Mouse (Mus musculus): ENCODE measurements around the gene 1190005I06Rik.

Gene 1190005I06Rik

GRCm38 (mm10) chr8:120667561-120668373, 20.3 kb upstream of the 1190005I06Rik start, which contains the start of the genes Gm27021 and Cox4i1:
Gm27021 (minus strand) TSS chr8:120668079.
Cox4i1 (plus strand) TSS chr8:120668222.
- peak; percentile 94 to 97 for DNase-seq (ENCODE audit: inconsistent age in 2 of 2, low spot score in 1 of 2)

- DNase-seq (ENCODE audit: inconsistent age in 2 of 2, low spot score in 1 of 2): no peak
Measured at GRCm38 (mm10) chr8:120666807-120667470, 19.5 kb upstream of the 1190005I06Rik start.

GRCm38 (mm10) chr8:120665726-120666455, 18.5 kb upstream of the 1190005I06Rik start:
- peak; percentile 61 to 66 for DNase-seq (ENCODE audit: inconsistent age in 2 of 2, low spot score in 1 of 2)

GRCm38 (mm10) chr8:120664566-120664965, 17.1 kb upstream of the 1190005I06Rik start:
- no peak for DNase-seq (ENCODE audit: inconsistent age in 2 of 2, low spot score in 1 of 2)

GRCm38 (mm10) chr8:120657415-120657814, 10.0 kb upstream of the 1190005I06Rik start:
- DNase-seq (ENCODE audit: inconsistent age in 2 of 2, low spot score in 1 of 2): no peak

- no peak for DNase-seq (ENCODE audit: inconsistent age in 2 of 2, low spot score in 1 of 2)
Measured at GRCm38 (mm10) chr8:120656322-120657052, 9.1 kb upstream of the 1190005I06Rik start.

GRCm38 (mm10) chr8:120644663-120645062, 2.8 kb downstream of the 1190005I06Rik start:
- DNase-seq (ENCODE audit: inconsistent age in 2 of 2, low spot score in 1 of 2): peak; percentile 88 to 92

- DNase-seq (ENCODE audit: inconsistent age in 2 of 2, low spot score in 1 of 2): no peak
Measured at GRCm38 (mm10) chr8:120642031-120642662, 5.3 kb downstream of the 1190005I06Rik start.

GRCm38 (mm10) chr8:120641245-120641644, 6.2 kb downstream of the 1190005I06Rik start:
- DNase-seq (ENCODE audit: inconsistent age in 2 of 2, low spot score in 1 of 2): no peak

GRCm38 (mm10) chr8:120634329-120634839, 13.0 kb downstream of the 1190005I06Rik start:
- DNase-seq (ENCODE audit: inconsistent age in 2 of 2, low spot score in 1 of 2): peak; percentile 85 to 93

- peak; percentile 47 to 67 for DNase-seq (ENCODE audit: inconsistent age in 2 of 2, low spot score in 1 of 2)
Measured at GRCm38 (mm10) chr8:120633665-120634271, 13.7 kb downstream of the 1190005I06Rik start.

GRCm38 (mm10) chr8:120632969-120633664, 14.3 kb downstream of the 1190005I06Rik start:
- DNase-seq (ENCODE audit: inconsistent age in 2 of 2, low spot score in 1 of 2): no peak

- DNase-seq (ENCODE audit: inconsistent age in 2 of 2, low spot score in 1 of 2): no peak
Measured at GRCm38 (mm10) chr8:120631441-120632375, 15.7 kb downstream of the 1190005I06Rik start.

- no peak for DNase-seq (ENCODE audit: inconsistent age in 2 of 2, low spot score in 1 of 2)
Measured at GRCm38 (mm10) chr8:120630848-120631247, 16.6 kb downstream of the 1190005I06Rik start.

GRCm38 (mm10) chr8:120630031-120630430, 17.4 kb downstream of the 1190005I06Rik start:
- no peak for DNase-seq (ENCODE audit: inconsistent age in 2 of 2, low spot score in 1 of 2)

- DNase-seq (ENCODE audit: inconsistent age in 2 of 2, low spot score in 1 of 2): no peak
Measured at GRCm38 (mm10) chr8:120627298-120627697, 20.1 kb downstream of the 1190005I06Rik start.

- no peak for DNase-seq (ENCODE audit: inconsistent age in 2 of 2, low spot score in 1 of 2)
Measured at GRCm38 (mm10) chr8:120626461-120626860, 21.0 kb downstream of the 1190005I06Rik start.

- DNase-seq (ENCODE audit: inconsistent age in 2 of 2, low spot score in 1 of 2): no peak
Measured at GRCm38 (mm10) chr8:120623608-120624007, 23.8 kb downstream of the 1190005I06Rik start.
